Mouse (Mus musculus) midbrain, embryonic 13.5 days (tissue): ENCODE results near the gene Odf3l1. TPM values are rescaled to one million over a fixed set of nuclear protein-coding genes. Genes with fewer than 3 reads are reported as not detected.

Source experiments
- ATAC-seq: fragments of 200-750 bp; cut with Nextera tagmentation; 2 replicates; pipeline ENCODE4 v1.8.0; 2017; ENCODE audit warnings: mild to moderate bottlenecking, moderate TSS enrichment, moderate library complexity
- H3K27ac ChIP-seq: fragments of 300-500 bp; sonication (generic); 2 replicates; pipeline ENCODE4 v1.5.1; 2015; ENCODE audit warnings: inconsistent platforms, mild to moderate bottlenecking, moderate library complexity
- H3K27me3 ChIP-seq: fragments of 300-500 bp; sonication (generic); 2 replicates; pipeline ENCODE4 v1.6.1; 2015; ENCODE audit warnings: mild to moderate bottlenecking, inconsistent platforms
- H3K36me3 ChIP-seq: fragments of 300-500 bp; sonication (generic); 2 replicates; pipeline ENCODE4 v1.6.1; 2015; ENCODE audit warnings: mild to moderate bottlenecking, inconsistent platforms
- H3K4me1 ChIP-seq: fragments of 300-500 bp; sonication (generic); replicated peaks from 2 replicates; pipeline ENCODE4 v1.6.1; 2015; ENCODE audit warnings: inconsistent platforms
- H3K4me2 ChIP-seq: fragments of 300-500 bp; sonication (generic); replicated peaks from 2 replicates; pipeline ENCODE4 v1.6.1; 2015; ENCODE audit warnings: moderate library complexity, mild to moderate bottlenecking, inconsistent platforms
- H3K4me3 ChIP-seq: fragments of 300-500 bp; sonication (generic); replicated peaks from 2 replicates; pipeline ENCODE4 v1.5.1; 2015; ENCODE audit warnings: mild to moderate bottlenecking, inconsistent platforms
- H3K9ac ChIP-seq: fragments of 300-500 bp; sonication (generic); replicated peaks from 2 replicates; pipeline ENCODE4 v1.6.1; 2015; ENCODE audit warnings: mild to moderate bottlenecking, inconsistent platforms
- H3K9me3 ChIP-seq: fragments of 300-500 bp; sonication (generic); 2 replicates; pipeline ENCODE4 v1.6.1; 2016; ENCODE audit warnings: mild to moderate bottlenecking, inconsistent platforms
- WGBS: fragments of 180-500 bp; shearing (Covaris S2); methylation state at CpG from one replicate; pipeline ENCODE4 v1.1.7; 2015; 5-methylcytosine and 5-hydroxymethylcytosine counted together
- polyA plus RNA-seq: library from polyadenylated mRNA; unstranded; fragments of >200 nt; fragmentation: Nextera tagmentation; extraction: Ambion mirVana; gene quantifications from 2 replicates; pipeline ENCODE4 v1.2.1, GENCODE M21; 2015

The Odf3l1 gene
- polyA plus RNA-seq, 1 experiment from 2014 or later, result not detected

DNA sequence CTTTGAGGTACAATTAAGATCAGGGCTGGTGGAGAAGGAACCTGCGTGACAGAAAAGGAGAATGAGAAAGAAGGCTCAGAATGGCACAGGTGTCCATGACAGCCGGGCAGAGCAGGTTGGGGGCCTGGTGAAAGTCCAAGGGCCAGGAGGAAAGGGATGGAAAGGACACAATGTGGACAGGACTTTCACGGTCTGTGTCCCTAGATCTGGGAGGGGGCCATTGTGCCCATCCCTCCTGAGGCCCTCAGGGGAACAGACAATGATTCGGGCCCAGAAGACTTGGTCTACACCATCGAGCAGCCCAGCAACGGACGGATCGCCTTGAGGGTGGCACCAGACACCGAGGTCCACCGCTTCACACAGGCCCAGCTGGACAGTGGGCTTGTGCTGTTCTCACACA, 27.6 kb upstream of the Odf3l1 start:
- no peak for ATAC-seq
- Histone ChIP-seq H3K27me3 (peaks cover 19% of the 10 kb centered on the region), H3K9ac (peak overlapping the region; percentile 33; the same call in 1 of the 2 replicates), H3K4me3 (no peak overlapping the region), H3K9me3 (no peaks in the 10 kb centered on the region), H3K4me2 (no peak overlapping the region), H3K36me3 (no peaks in the 10 kb centered on the region), H3K4me1 (peaks cover 14% of the 10 kb centered on the region), H3K27ac (no peak overlapping the region)
- 85% methylated on average over 10 of the region's 10 CpGs for WGBS

DNA sequence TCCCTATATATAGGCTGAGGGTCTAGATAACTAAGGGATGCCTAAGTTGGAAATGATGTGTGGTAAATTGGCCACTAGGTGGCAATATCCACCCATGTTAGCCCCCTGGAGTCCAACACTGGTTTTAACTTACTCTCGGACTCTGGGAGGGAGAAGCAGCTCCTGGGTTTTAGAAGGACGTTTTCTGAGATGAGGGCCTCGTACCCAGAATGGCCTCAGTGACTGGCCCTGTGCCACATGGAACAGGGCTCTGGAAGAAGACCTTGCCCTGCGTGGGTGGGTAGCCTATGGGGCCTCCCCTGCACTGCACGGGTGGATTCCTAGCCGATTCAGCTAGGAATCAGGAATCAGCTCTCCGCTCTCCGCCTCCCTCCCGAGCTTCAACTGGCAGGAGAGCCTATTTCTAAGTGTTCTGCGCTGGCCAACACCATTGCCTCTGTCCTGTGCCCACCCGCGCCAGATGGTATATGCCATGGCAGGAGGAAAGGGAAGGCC, 27.1 kb upstream of the Odf3l1 start:
- peaks cover 19% of the 10 kb centered on the region for H3K27me3 ChIP-seq
- no peaks in the 10 kb centered on the region for H3K36me3 ChIP-seq
- H3K27ac ChIP-seq, result no peak overlapping the region
- peak overlapping the region; percentile 33; the same call in 1 of the 2 replicates for H3K9ac ChIP-seq
- H3K9me3 ChIP-seq, result no peaks in the 10 kb centered on the region
- ATAC-seq, result peak; percentile 62
- peaks cover 14% of the 10 kb centered on the region for H3K4me1 ChIP-seq
- 34% methylated on average over 12 of the region's 12 CpGs for WGBS
- peak overlapping the region; percentile 43 for H3K4me2 ChIP-seq
- H3K4me3 ChIP-seq, result 0 out of 2 replicates have a peak overlapping the region, but pooled peaks have one; percentile 4

DNA sequence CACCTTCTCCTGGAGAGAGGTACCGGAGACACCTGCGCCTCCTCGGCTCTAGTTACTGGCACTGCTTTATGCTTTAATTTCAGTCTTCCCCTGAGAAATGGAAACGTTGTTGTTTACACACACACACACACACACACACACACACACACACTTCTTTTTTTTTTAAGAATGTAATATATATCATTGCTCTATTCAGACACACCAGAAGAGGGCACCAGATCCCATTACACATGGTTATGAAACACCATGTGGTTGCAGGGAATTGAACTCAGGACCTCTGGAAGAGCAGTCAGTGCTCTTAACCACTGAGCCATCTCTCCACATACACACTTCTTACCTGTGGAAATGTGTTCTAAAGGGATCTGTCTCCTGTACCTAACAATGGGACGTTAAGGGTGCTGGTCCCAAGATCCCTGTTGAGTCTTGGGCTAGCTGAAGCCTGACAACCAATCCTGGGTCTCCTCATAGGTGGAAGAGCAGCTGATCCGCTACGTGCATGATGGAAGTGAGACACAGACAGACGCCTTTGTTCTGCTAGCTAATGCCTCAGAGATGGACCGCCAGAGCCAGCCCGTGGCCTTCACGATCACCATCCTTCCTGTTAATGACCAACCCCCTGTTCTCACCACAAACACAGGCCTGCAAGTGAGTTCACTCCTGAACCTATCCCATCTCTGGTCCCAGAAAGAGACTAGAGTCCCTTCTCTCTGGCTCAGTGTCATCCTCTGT, 26.2 kb upstream of the Odf3l1 start:
- WGBS, result 75% methylated on average over 11 of the region's 11 CpGs
- Histone ChIP-seq H3K4me1 (peaks cover 14% of the 10 kb centered on the region), H3K4me3 (no peak overlapping the region), H3K9ac (no peak overlapping the region), H3K27me3 (peaks cover 19% of the 10 kb centered on the region), H3K9me3 (no peaks in the 10 kb centered on the region), H3K4me2 (no peak overlapping the region), H3K27ac (no peak overlapping the region), H3K36me3 (no peaks in the 10 kb centered on the region)
- ATAC-seq, result no peak

DNA sequence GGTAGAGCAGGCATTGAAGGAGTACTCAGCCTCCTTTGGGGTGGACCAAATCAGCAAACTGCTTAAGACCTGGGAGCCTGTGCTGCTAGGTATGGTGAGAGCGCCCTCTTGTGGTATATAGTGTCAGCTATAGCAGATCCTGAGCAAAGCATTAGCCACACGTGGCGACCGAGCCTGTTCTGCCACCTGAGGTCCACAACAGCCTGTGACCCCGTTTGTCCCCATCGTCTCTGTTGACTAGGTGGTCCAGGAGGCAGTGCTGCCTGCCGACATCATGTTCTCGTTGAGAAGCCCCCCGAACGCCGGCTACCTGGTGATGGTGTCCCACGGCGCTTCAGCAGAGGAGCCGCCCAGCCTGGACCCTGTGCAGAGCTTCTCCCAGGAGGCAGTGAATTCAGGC, 25.3 kb upstream of the Odf3l1 start:
- WGBS, result 6% methylated on average over 14 of the region's 14 CpGs
- Histone ChIP-seq H3K9me3 (no peaks in the 10 kb centered on the region), H3K27me3 (peaks cover 19% of the 10 kb centered on the region), H3K4me3 (peak overlapping the region; percentile 23), H3K4me2 (peak overlapping the region; percentile 54), H3K27ac (no peak overlapping the region), H3K4me1 (peaks cover 14% of the 10 kb centered on the region), H3K9ac (no peak overlapping the region), H3K36me3 (no peaks in the 10 kb centered on the region)
- ATAC-seq, result peak; percentile 81

- no peak for ATAC-seq
These were observed 23.1 kb upstream of the Odf3l1 start for GRCm38 (mm10) chr9:56887581-56887980.

DNA sequence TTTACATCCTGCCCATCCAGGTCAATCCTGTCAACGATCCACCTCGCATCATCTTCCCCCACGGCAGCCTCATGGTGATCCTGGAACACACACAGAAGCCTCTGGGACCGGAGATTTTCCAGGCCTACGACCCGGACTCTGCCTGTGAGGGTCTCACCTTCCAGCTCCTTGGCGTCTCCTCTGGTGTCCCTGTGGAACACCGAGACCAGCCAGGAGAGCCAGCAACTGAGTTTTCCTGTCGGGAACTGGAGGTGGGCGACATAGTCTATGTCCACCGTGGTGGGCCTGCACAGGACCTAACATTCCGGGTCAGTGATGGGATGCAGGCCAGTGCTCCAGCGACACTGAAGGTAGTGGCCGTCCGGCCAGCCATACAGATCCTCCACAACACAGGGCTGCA, 22.1 kb upstream of the Odf3l1 start:
- Histone ChIP-seq H3K9me3 (no peaks in the 10 kb centered on the region), H3K9ac (no peak overlapping the region), H3K4me3 (no peak overlapping the region), H3K4me2 (no peak overlapping the region), H3K27me3 (peaks cover 7% of the 10 kb centered on the region), H3K4me1 (peaks cover 5% of the 10 kb centered on the region), H3K27ac (no peak overlapping the region), H3K36me3 (no peaks in the 10 kb centered on the region)
- 91% methylated on average over 15 of the region's 15 CpGs for WGBS
- ATAC-seq, result no peak

More at GRCm38 (mm10) chr9:56887581-56887980, 23.1 kb upstream of the Odf3l1 start:
- Histone ChIP-seq H3K27me3 (peaks cover 15% of the 10 kb centered on the region), H3K4me1 (peaks cover 5% of the 10 kb centered on the region), H3K9me3 (no peaks in the 10 kb centered on the region), H3K9ac (no peak overlapping the region), H3K36me3 (no peaks in the 10 kb centered on the region), H3K4me3 (no peak overlapping the region), H3K27ac (no peak overlapping the region), H3K4me2 (no peak overlapping the region)
- WGBS, result 92% methylated on average over 16 of the region's 16 CpGs

GRCm38 (mm10) chr9:56886113-56886512, 21.6 kb upstream of the Odf3l1 start:
- peaks cover 7% of the 10 kb centered on the region for H3K27me3 ChIP-seq
- no peak overlapping the region for H3K27ac ChIP-seq
- no peak overlapping the region for H3K4me2 ChIP-seq
- H3K4me1 ChIP-seq, result peaks cover 5% of the 10 kb centered on the region
- ATAC-seq, result no peak
- WGBS, result 67% methylated on average over 13 of the region's 13 CpGs
- no peak overlapping the region for H3K9ac ChIP-seq
- no peaks in the 10 kb centered on the region for H3K36me3 ChIP-seq
- no peaks in the 10 kb centered on the region for H3K9me3 ChIP-seq
- no peak overlapping the region for H3K4me3 ChIP-seq

DNA sequence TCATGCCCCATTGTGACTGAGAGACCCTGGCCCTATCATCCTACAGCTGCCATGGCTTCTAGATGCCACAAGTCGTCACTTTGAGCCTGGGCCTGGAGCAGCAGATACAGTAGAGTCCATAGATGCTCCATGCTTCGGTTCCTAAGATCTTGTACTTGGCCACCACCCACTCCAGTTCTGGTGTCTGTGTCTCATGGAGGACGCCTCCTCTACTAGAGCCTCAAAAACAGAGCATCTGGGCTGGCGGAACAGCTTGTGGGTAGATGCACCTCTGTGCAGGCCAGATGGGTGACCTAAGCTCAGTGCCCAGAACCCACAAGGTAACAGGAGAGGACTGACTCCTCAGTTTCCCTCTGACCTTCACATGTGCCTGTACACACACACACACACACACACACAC, 19.8 kb upstream of the Odf3l1 start:
- no peak overlapping the region for H3K4me2 ChIP-seq
- no peaks in the 10 kb centered on the region for H3K9me3 ChIP-seq
- no peak overlapping the region for H3K4me3 ChIP-seq
- H3K4me1 ChIP-seq, result no peaks in the 10 kb centered on the region
- WGBS, result 89% methylated on average over 4 of the region's 4 CpGs
- H3K27me3 ChIP-seq, result no peaks in the 10 kb centered on the region
- H3K27ac ChIP-seq, result no peak overlapping the region
- no peaks in the 10 kb centered on the region for H3K36me3 ChIP-seq
- H3K9ac ChIP-seq, result no peak overlapping the region
- no peak for ATAC-seq

- Histone ChIP-seq H3K9ac (no peak overlapping the region), H3K9me3 (no peaks in the 10 kb centered on the region), H3K36me3 (no peaks in the 10 kb centered on the region), H3K4me3 (no peak overlapping the region), H3K27me3 (no peaks in the 10 kb centered on the region), H3K4me2 (no peak overlapping the region), H3K27ac (no peak overlapping the region), H3K4me1 (no peaks in the 10 kb centered on the region)
- 87% methylated on average over 7 of the region's 7 CpGs for WGBS
- no peak for ATAC-seq
These were observed 19.0 kb upstream of the Odf3l1 start for GRCm38 (mm10) chr9:56883470-56883869.

- Histone ChIP-seq H3K4me2 (no peak overlapping the region), H3K27me3 (no peaks in the 10 kb centered on the region), H3K27ac (no peak overlapping the region), H3K4me1 (no peaks in the 10 kb centered on the region), H3K36me3 (no peaks in the 10 kb centered on the region), H3K9ac (no peak overlapping the region), H3K4me3 (no peak overlapping the region), H3K9me3 (no peaks in the 10 kb centered on the region)
- WGBS, result 82% methylated on average over 12 of the region's 12 CpGs
- ATAC-seq, result no peak
These were observed 18.3 kb upstream of the Odf3l1 start for GRCm38 (mm10) chr9:56882818-56883217.

DNA sequence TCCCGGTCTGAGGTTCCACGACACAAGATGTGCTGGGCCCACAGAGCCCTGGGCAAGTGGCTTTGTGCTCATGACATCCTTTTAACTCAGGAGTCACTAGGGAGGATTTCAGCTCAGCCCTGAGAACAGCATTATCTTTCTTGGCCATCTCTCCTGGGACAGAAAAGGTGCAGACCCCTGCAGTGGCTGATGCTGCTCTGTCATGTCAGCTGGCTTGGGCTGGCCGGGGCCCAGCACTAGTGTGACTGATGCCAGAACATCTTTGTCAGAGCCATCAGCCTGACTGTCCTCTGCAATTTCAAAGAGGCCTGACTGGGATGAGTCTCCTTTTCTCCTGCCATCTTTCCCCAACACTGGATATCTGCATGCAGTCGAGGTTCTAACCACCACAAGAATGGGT, 17.8 kb upstream of the Odf3l1 start:
- Histone ChIP-seq H3K4me1 (no peaks in the 10 kb centered on the region), H3K4me3 (no peak overlapping the region), H3K27me3 (no peaks in the 10 kb centered on the region), H3K27ac (no peak overlapping the region), H3K9me3 (no peaks in the 10 kb centered on the region), H3K4me2 (no peak overlapping the region), H3K9ac (no peak overlapping the region), H3K36me3 (no peaks in the 10 kb centered on the region)
- WGBS, result 65% methylated on average over 4 of the region's 4 CpGs
- ATAC-seq, result no peak

GRCm38 (mm10) chr9:56881539-56882082, 17.1 kb upstream of the Odf3l1 start:
- Histone ChIP-seq H3K27me3 (no peaks in the 10 kb centered on the region), H3K36me3 (no peaks in the 10 kb centered on the region), H3K27ac (no peak overlapping the region), H3K4me1 (peaks cover 3% of the 10 kb centered on the region; the same call in 1 of the 2 replicates), H3K9me3 (no peaks in the 10 kb centered on the region), H3K9ac (no peak overlapping the region), H3K4me3 (no peak overlapping the region), H3K4me2 (no peak overlapping the region)
- no peak for ATAC-seq
- 86% methylated on average over 3 of the region's 3 CpGs for WGBS
